Mouse (Mus musculus): ENCODE data around the gene Tdrd7. TPM values are rescaled to one million over a fixed set of nuclear protein-coding genes. Genes with fewer than 3 reads are reported as not detected.

Gene Tdrd7
- total RNA-seq, 1 experiment from 2014 or later: 53.4 TPM

DNA sequence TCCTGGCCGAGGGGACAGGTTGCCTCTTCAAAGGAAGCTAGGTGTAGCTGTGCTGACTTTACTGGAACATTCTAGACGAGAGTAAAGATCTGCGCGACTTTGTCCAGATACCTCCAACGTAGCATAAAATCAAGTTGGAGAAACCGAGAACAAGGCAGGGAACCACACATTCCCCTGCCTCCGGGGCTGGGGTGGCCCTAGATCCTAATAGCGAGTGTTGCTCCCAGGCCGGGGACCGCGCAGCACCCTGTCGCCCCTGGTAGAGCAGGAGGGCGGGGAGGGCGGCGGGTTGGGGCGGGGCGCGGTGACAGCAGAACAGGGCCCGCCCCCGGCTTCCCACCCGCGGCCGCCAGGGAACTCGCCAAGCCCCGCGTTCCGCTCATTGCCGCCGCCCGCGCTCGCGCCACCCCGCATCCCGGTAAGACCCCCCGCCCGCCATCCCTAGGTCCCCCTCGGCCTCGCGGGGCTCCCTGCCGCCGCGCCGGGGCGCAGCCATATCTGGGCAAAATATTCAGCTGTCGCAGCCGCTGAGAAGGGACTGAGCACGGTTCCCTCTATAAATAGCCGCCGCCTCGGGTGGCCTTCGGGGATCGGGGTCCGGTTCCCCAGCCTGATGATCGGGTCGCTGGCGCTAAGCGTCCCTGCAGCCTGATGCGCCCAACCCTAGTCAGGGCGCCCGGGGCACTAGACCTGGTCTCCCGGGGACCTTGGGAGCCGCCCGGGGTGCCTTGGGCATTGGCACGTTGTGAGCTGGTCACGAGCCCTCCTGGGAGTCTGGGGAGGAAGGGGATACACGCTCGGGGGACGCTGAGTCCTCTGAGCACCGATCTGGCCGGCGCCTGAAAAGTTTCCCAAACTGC, 74.0 kb downstream of the Tdrd7 start, which contains the start of gene Tmod1:
Gene Tmod1 (plus strand): TSS at position 44 of the 860 bp plus-strand sequence.
- no peak for ATAC-seq (ENCODE audit: extremely low read depth, insufficient number of reproducible peaks, low FRiP score, poor library complexity, severe bottlenecking)

- ATAC-seq (ENCODE audit: extremely low read depth, insufficient number of reproducible peaks, low FRiP score, poor library complexity, severe bottlenecking): no peak
Observed at GRCm38 (mm10) chr4:46039899-46040298, 74.8 kb downstream of the Tdrd7 start.

- no peak for ATAC-seq (ENCODE audit: extremely low read depth, insufficient number of reproducible peaks, low FRiP score, poor library complexity, severe bottlenecking)
Observed at GRCm38 (mm10) chr4:46040594-46041192, 75.6 kb downstream of the Tdrd7 start.

- ATAC-seq (ENCODE audit: extremely low read depth, insufficient number of reproducible peaks, low FRiP score, poor library complexity, severe bottlenecking): no peak
Observed at GRCm38 (mm10) chr4:46041761-46042504, 76.8 kb downstream of the Tdrd7 start.

DNA sequence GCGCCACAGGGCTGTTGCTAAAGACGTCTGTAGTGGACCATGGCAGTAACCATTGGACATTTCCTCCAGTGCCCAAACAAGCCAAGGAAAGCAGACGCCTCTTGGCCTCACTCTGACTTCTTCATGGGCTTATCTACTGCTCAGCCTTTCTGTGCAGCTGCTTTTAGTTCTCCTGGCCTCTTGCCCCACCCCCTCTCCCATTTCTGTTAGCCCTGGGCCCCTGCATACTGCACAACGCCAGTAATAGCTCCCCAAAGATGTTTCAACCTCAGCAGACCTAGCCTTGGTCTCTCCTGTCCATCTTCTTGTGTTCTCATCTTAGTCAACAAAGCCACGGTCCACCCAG, 77.3 kb downstream of the Tdrd7 start:
- ATAC-seq (ENCODE audit: extremely low read depth, insufficient number of reproducible peaks, low FRiP score, poor library complexity, severe bottlenecking): no peak

DNA sequence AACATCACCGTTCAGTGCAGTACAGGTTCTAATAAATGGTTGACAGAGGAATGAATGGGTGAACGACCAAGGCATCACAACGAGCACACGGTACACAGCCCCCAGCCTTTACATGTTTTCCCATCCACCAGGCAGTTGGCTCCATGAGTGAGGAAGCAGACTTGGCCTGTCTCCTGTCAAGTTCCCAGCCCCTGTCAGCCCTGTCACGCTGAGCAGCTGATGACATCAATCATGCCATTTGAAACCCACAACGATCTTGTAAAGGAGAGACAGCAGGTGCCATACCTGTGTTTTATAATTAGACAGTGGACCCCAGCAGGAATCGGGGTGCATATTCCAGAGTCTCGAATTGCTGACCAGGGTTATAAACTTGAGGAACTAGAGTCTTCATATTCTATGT, 78.2 kb downstream of the Tdrd7 start:
- no peak for ATAC-seq (ENCODE audit: extremely low read depth, insufficient number of reproducible peaks, low FRiP score, poor library complexity, severe bottlenecking)

GRCm38 (mm10) chr4:46047971-46048370, 82.8 kb downstream of the Tdrd7 start:
- no peak for ATAC-seq (ENCODE audit: extremely low read depth, insufficient number of reproducible peaks, low FRiP score, poor library complexity, severe bottlenecking)

DNA sequence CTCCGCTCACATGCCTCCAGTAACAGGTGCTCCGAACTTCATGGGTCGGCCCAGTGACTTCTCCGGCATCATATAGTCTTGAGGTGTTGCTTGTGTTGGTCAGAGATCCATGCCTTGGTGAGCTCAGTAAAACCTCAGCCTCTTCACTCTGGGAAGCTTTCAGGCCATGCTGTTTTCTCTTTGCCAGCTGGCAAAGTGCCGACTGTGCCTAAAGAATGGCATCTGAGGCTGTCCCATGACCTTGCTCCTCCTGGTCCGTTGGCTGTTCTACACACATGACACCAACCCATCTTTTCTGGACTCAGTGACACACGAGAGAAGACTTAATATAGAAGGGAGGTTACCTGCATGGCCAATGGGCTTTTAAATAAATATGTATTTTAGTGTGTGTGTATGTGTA, 83.3 kb downstream of the Tdrd7 start:
- no peak for ATAC-seq (ENCODE audit: extremely low read depth, insufficient number of reproducible peaks, low FRiP score, poor library complexity, severe bottlenecking)

- ATAC-seq (ENCODE audit: extremely low read depth, insufficient number of reproducible peaks, low FRiP score, poor library complexity, severe bottlenecking): no peak
Observed at GRCm38 (mm10) chr4:46053323-46054107, 88.4 kb downstream of the Tdrd7 start.

DNA sequence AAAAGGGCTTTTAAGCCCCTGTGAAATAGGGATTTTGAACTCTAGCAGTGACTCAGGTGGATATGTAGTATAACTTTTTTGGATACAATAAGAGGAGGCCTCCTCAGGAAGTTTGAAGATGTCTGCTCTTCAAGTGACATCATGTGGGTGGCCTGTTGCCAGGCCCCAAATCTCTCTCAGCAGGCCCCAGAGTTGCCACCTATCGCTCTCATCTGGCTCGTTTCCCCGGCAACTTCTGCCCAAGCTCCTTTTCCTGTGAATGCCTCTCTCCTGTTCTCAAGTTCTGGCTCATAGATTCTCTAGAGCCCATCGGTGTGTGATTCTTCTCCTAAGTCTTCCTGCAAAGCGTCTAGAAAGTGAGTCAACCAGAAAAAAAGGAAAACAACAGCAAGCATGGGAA, 91.0 kb downstream of the Tdrd7 start:
- no peak for ATAC-seq (ENCODE audit: extremely low read depth, insufficient number of reproducible peaks, low FRiP score, poor library complexity, severe bottlenecking)

DNA sequence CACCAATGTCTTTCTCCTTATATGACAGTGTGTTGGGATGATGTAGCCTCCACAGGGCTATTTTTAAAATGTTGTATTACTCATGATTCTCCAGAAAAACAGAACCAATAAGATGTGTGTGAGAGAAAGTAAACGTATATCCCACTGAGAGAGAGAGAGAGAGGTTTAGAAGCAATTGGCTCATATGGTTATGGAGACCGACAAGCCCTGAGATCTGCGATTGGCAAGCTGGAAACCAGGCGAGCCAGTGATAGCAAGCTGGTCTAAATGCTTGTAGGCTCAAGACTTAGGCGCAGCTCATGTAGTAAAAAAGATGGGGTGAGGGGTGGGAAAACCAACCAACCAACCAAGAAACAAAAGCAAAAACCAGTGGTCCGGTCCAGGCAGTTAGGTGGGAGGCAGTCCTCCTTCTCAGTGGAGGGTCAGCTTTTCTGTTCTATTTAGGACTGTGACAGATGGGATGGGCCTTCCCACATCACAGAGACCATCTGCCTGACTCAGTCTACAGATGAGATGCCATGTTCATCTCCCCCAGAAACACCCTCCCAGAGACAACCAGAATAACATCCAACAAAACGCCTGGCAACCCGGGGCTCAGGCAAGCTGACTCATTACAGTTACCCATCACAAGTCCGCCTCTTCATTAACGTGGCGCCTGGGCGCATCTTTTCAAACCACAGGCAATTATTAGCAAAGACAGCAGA, 96.3 kb downstream of the Tdrd7 start:
- ATAC-seq (ENCODE audit: extremely low read depth, insufficient number of reproducible peaks, low FRiP score, poor library complexity, severe bottlenecking): no peak

GRCm38 (mm10) chr4:46063841-46064240, 98.7 kb downstream of the Tdrd7 start:
- ATAC-seq (ENCODE audit: extremely low read depth, insufficient number of reproducible peaks, low FRiP score, poor library complexity, severe bottlenecking): no peak

- no peak for ATAC-seq (ENCODE audit: extremely low read depth, insufficient number of reproducible peaks, low FRiP score, poor library complexity, severe bottlenecking)
Observed at GRCm38 (mm10) chr4:46064263-46064662, 99.1 kb downstream of the Tdrd7 start.

DNA sequence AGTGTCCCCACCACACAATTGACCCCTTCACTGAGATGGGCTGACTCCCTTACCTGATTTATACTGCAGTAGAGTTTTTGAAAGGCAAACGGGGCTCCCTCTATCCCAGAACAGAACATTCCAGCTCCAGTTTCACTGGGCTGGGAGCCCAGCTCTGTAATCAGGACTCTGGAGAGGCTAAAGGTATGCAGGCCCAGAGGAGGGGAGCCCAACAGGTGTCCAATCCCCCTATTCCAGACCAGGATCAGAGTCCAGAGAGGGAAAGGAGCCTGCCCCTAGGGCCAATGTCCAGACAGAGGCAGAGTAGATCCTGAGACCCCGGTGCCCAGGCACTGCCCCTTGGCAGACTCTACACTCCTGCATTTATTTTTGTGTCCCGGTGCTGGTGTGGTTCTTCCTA, 99.8 kb downstream of the Tdrd7 start:
- ATAC-seq (ENCODE audit: extremely low read depth, insufficient number of reproducible peaks, low FRiP score, poor library complexity, severe bottlenecking): no peak

DNA sequence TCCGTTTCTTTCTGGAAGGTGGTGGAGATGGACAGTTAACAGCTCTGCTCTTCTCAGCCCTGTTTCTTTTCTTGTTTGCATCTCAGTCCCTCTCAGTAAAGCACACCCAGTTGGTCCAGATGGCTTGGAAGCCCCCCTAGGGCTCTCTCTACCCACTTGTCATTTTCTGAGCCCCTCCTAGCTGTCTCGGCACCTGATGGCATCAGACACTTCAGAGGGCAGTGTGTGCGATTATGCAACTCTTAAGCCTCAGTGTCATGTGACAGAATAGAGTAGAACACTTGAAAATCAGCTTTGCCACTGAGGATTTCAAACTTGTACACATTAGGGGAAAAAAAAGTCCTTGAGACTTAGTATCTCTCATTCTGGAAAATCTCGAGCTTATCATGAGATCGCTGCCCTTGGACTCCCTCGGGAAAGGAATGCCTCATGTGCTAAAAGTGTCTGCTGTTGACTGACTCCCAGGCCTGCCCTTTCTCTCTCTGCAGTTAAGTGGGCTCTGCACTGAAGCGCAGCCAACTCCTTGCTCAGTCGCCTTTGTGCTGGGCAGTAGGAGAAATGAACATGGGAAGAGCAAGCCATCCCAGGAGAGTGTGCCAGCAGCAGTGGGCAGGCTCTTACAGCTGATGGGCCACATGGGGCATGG, 100.7 kb downstream of the Tdrd7 start:
- ATAC-seq (ENCODE audit: extremely low read depth, insufficient number of reproducible peaks, low FRiP score, poor library complexity, severe bottlenecking): no peak

GRCm38 (mm10) chr4:46068060-46068459, 102.9 kb downstream of the Tdrd7 start:
- ATAC-seq (ENCODE audit: extremely low read depth, insufficient number of reproducible peaks, low FRiP score, poor library complexity, severe bottlenecking): no peak

DNA sequence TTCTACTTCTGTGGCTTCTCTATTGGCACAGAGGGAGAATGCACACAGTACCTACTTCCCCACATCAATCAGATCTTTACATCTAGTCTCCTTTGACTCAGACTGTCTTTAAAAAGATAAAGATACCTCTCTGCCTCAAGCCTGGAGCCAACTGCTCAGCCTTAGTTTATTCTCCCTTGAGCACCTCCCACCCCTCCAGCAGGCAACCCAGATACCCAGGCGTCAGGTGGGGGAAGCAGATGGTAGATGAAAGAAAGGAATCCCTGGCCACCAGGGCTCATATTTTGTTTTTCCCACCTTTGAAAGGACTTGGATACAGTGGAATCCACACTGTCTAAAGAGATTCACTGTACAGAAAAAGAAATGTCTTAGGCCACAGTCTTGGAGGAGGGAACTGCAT, 103.4 kb downstream of the Tdrd7 start:
- ATAC-seq (ENCODE audit: extremely low read depth, insufficient number of reproducible peaks, low FRiP score, poor library complexity, severe bottlenecking): no peak

DNA sequence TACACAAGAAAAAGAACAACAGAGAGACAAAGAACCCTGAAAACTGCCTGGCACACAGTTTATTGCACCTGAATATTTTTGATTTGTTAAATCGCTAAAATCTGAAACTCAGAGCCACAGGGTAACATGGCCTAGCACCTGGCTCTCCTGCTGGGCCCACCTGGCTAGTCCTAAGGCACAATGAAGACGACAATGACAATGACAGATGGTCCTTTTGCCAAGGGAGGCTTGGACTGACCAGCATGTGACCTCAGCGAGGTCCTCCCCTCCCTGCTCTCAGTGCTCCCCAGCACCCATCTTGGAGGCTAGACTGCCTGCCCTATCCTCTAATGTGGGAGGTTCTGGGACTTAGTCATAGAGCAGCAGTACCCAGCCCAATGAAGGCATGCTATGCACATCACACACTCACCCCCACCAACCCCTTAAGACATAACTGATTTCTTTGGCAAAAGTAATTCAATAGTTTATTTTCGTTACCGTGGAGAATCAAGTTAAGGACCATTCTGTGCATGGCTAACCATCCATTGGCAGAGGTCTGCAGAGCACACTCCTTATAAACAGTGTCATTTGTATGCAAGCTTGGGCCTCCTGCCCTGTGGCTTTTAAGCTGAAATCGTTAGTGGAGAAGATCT, 104.8 kb downstream of the Tdrd7 start:
- no peak for ATAC-seq (ENCODE audit: extremely low read depth, insufficient number of reproducible peaks, low FRiP score, poor library complexity, severe bottlenecking)

Measured in neutrophil, adult 5-6 weeks (primary cell).